Mouse (Mus musculus): ENCODE measurements around the gene Gm17428. TPM values are rescaled to one million over a fixed set of nuclear protein-coding genes. Genes with fewer than 3 reads are reported as not detected.
"Not testable (repeated sequence)": the region's sequence is repeated elsewhere in the genome, so short reads cannot be mapped to it uniquely, and the experiment has no call there.

The Gm17428 gene
- polyA plus RNA-seq, 1 experiment from 2014 or later: not detected

DNA sequence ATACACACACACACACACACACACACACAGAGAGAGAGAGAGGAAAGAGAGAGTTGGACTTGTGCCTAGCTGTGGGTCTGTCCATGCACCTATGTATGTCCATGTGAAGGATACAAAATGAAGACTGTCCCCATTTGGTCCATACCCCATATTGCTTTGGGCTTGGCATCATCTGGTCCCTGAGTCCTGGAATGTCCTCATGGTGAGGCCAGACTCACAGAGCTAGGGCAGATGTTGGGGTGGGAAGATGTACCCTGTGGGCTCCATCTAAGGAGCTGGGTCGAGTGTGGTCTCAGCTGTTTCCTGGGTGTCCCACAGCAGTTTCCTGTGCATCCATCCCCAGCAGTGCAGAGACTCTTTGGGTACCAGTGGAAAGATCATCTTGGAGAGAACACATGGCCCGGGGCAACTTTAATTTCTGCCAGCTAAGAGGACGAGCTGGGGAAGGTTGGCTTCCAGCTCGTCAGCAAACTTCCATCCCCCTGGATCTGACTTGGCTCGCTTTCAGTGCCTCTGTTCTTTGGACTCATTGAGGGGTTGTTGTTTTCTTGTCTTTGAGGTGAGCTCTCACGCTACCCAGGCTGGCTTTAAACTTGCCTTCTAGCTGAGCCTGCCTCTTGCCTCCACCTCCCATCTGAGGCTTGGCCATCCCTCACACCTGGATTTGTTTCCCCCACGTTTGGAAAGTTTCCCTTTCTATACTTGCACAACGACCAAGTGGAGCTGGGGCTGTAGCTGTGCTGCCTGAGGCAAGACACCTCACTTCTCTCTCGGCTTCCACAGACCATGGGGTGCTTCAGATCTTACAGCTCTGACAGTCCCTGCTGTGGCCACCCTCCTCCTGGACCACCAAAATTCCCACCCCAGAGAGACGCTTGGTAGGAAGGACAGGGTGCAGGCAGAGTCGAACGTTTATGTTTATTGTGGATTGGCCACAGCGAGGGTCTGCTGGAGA, 35.4 kb upstream of the Gm17428 start:
- Histone ChIP-seq H3K9ac (no peak overlapping the region), H3K27me3 (no peaks in the 10 kb centered on the region), H3K27ac (no peak overlapping the region), H3K4me1 (peaks cover 30% of the 10 kb centered on the region), H3K36me3 (no peaks in the 10 kb centered on the region), H3K9me3 (replicated peaks) (no peaks in the 10 kb centered on the region), H3K4me2 (no peak overlapping the region), H3K4me3 (replicated peaks) (no peak overlapping the region)
- ATAC-seq (replicated peaks; ENCODE audit: low FRiP score): no peak
- 65% methylated on average over 13 of the region's 13 CpGs for WGBS

- H3K9me3 ChIP-seq (replicated peaks): no peaks in the 10 kb centered on the region
- no peaks in the 10 kb centered on the region for H3K36me3 ChIP-seq
- H3K4me3 ChIP-seq (replicated peaks): no peak overlapping the region
- no peak for ATAC-seq (replicated peaks; ENCODE audit: low FRiP score)
- peaks cover 25% of the 10 kb centered on the region for H3K4me1 ChIP-seq
- H3K27ac ChIP-seq: no peak overlapping the region
- H3K9ac ChIP-seq: no peak overlapping the region
- H3K4me2 ChIP-seq: no peak overlapping the region
- WGBS: 88% methylated on average over 8 of the region's 8 CpGs
- H3K27me3 ChIP-seq: no peaks in the 10 kb centered on the region
Measured at GRCm38 (mm10) chr14:54942479-54942878, 34.3 kb upstream of the Gm17428 start.

DNA sequence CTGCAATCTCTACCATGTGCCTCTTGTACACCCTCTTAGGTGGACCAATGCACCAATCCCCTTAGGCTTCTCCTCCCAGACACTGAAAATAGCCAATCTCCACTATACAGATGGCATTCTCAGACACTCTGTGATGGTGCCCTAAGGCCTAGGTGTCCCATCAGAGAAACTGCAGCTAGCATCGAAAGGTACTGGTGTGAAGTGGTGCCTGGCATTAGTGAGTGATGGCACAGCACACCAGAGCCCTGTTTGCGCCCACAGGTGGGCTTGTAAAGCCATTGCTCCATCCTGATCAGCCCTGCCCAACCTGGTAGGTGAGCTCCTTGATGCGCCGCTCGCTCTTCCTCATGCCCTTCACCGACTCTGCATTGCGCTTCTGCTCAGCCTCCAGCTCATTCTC, 32.8 kb upstream of the Gm17428 start:
- no peak for ATAC-seq (replicated peaks; ENCODE audit: low FRiP score)
- H3K4me2 ChIP-seq: no peak overlapping the region
- no peak overlapping the region for H3K9ac ChIP-seq
- H3K4me1 ChIP-seq: peaks cover 25% of the 10 kb centered on the region
- no peaks in the 10 kb centered on the region for H3K27me3 ChIP-seq
- no peaks in the 10 kb centered on the region for H3K9me3 ChIP-seq (replicated peaks)
- no peaks in the 10 kb centered on the region for H3K36me3 ChIP-seq
- WGBS: 93% methylated on average over 7 of the region's 7 CpGs
- H3K4me3 ChIP-seq (replicated peaks): no peak overlapping the region
- H3K27ac ChIP-seq: no peak overlapping the region

- no peak overlapping the region for H3K27ac ChIP-seq
- no peaks in the 10 kb centered on the region for H3K27me3 ChIP-seq
- 73% methylated on average over 2 of the region's 2 CpGs for WGBS
- peaks cover 20% of the 10 kb centered on the region for H3K4me1 ChIP-seq
- ATAC-seq (replicated peaks; ENCODE audit: low FRiP score): no peak
- H3K4me3 ChIP-seq (replicated peaks): no peak overlapping the region
- H3K9ac ChIP-seq: no peak overlapping the region
- no peak overlapping the region for H3K4me2 ChIP-seq
- no peaks in the 10 kb centered on the region for H3K9me3 ChIP-seq (replicated peaks)
- H3K36me3 ChIP-seq: no peaks in the 10 kb centered on the region
Measured at GRCm38 (mm10) chr14:54944939-54945338, 31.8 kb upstream of the Gm17428 start.

GRCm38 (mm10) chr14:54945975-54946704, 30.6 kb upstream of the Gm17428 start:
- no peak overlapping the region for H3K9ac ChIP-seq
- 0 out of 2 replicates have a peak, but pooled peaks have one; percentile 42 for ATAC-seq (replicated peaks; ENCODE audit: low FRiP score)
- H3K4me1 ChIP-seq: peaks cover 16% of the 10 kb centered on the region
- no peaks in the 10 kb centered on the region for H3K36me3 ChIP-seq
- H3K27me3 ChIP-seq: no peaks in the 10 kb centered on the region
- no peaks in the 10 kb centered on the region for H3K9me3 ChIP-seq (replicated peaks)
- 63% methylated on average over 19 of the region's 19 CpGs for WGBS
- no peak overlapping the region for H3K4me3 ChIP-seq (replicated peaks)
- no peak overlapping the region for H3K4me2 ChIP-seq
- peak overlapping the region; percentile 41; the same call in 1 of the 2 replicates for H3K27ac ChIP-seq

DNA sequence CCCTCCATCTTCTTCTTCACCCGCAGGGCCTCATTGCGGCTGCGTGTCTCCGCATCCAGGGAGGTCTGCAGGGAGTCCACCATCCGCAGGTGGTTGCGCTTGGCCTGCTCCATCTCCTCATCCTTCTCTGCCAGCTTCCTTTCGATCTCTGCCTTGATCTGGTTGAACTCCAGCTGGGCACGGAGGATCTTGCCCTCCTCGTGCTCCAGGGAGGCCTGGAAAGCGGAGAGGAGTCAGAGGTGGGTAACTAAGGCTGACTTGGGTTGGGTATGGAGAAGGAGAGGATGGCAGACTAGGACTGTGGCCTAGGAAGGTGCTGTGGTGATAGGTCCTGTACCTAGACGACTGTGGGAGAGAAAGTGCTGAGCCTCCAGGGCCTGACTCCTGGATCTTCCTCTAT, 29.7 kb upstream of the Gm17428 start:
- WGBS: 86% methylated on average over 11 of the region's 11 CpGs
- H3K36me3 ChIP-seq; H3K4me3 ChIP-seq (replicated peaks); H3K27ac ChIP-seq; H3K9me3 ChIP-seq (replicated peaks); H3K4me2 ChIP-seq; H3K9ac ChIP-seq; ATAC-seq (replicated peaks; ENCODE audit: low FRiP score); H3K27me3 ChIP-seq: not testable (repeated sequence)
- peaks cover 16% of the 10 kb centered on the region for H3K4me1 ChIP-seq

GRCm38 (mm10) chr14:54948781-54949180, 28.0 kb upstream of the Gm17428 start:
- no peak overlapping the region for H3K4me2 ChIP-seq
- no peak for ATAC-seq (replicated peaks; ENCODE audit: low FRiP score)
- WGBS: 71% methylated on average over 9 of the region's 9 CpGs
- H3K9me3 ChIP-seq (replicated peaks): no peaks in the 10 kb centered on the region
- peaks cover 16% of the 10 kb centered on the region for H3K4me1 ChIP-seq
- H3K36me3 ChIP-seq: no peaks in the 10 kb centered on the region
- no peak overlapping the region for H3K9ac ChIP-seq
- H3K27me3 ChIP-seq: no peaks in the 10 kb centered on the region
- no peak overlapping the region for H3K4me3 ChIP-seq (replicated peaks)
- H3K27ac ChIP-seq: no peak overlapping the region

- H3K4me1 ChIP-seq: peaks cover 14% of the 10 kb centered on the region
- no peaks in the 10 kb centered on the region for H3K9me3 ChIP-seq (replicated peaks)
- H3K27ac ChIP-seq: no peak overlapping the region
- no peak overlapping the region for H3K4me2 ChIP-seq
- no peaks in the 10 kb centered on the region for H3K36me3 ChIP-seq
- 62% methylated on average over 12 of the region's 12 CpGs for WGBS
- H3K27me3 ChIP-seq: no peaks in the 10 kb centered on the region
- no peak overlapping the region for H3K9ac ChIP-seq
- ATAC-seq (replicated peaks; ENCODE audit: low FRiP score): no peak
- no peak overlapping the region for H3K4me3 ChIP-seq (replicated peaks)
Measured at GRCm38 (mm10) chr14:54950493-54950892, 26.2 kb upstream of the Gm17428 start.

DNA sequence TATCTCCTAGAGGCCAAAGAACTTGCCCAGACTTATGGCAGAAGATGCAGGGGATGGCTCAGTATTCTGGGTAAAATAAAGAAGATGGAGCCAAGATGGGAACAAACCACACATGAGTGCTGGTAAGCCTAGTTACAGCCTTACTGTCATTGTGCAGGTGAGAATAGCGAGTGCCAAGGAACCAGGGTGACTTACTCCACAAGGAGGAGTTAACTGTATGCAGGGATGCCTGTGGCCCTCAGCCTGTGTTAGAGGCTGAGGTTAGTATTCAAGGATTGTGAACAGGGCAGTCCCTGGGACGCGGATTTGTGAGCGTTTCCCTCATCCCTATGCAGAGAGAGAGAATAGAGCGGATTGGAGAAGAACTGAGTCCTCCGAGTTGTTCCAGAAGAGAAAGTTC, 25.1 kb upstream of the Gm17428 start:
- Histone ChIP-seq H3K27ac (no peak overlapping the region), H3K9me3 (replicated peaks) (no peaks in the 10 kb centered on the region), H3K4me2 (no peak overlapping the region), H3K9ac (no peak overlapping the region), H3K4me1 (0 out of 2 replicates have a peak, but pooled peaks cover 4% of the 10 kb centered on the region), H3K27me3 (no peaks in the 10 kb centered on the region), H3K36me3 (no peaks in the 10 kb centered on the region), H3K4me3 (replicated peaks) (no peak overlapping the region)
- 92% methylated on average over 6 of the region's 6 CpGs for WGBS
- no peak for ATAC-seq (replicated peaks; ENCODE audit: low FRiP score)

DNA sequence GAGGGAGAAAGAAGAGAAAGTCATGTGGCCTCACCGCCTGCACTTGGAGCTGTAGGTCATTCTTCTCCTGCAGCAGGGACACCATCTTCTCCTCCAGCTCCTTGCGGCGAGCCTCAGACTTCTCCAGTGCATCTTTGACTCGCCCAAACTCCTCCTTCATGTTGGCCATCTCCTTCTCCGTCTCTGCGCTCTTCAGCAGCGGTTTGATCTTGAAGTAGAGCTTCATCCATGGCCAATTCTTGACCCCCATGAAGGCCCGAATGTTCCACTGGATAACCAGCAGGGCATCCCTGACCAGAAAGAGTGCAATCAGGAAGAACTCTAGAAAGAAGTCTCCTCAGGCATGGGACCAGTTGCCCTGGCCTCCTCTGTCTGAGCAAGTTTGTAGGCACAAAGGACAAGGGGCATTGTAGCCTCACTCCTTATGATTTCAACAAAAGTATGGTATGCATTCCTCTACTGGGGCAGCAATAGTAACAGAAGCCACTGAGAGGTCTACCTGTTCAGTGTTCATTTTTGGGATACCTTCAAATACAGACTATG, 23.0 kb upstream of the Gm17428 start:
- H3K9me3 ChIP-seq (replicated peaks): no peaks in the 10 kb centered on the region
- H3K4me3 ChIP-seq (replicated peaks): no peak overlapping the region
- no peaks in the 10 kb centered on the region for H3K36me3 ChIP-seq
- no peaks in the 10 kb centered on the region for H3K27me3 ChIP-seq
- no peaks in the 10 kb centered on the region for H3K4me1 ChIP-seq
- no peak overlapping the region for H3K4me2 ChIP-seq
- ATAC-seq (replicated peaks; ENCODE audit: low FRiP score): no peak
- no peak overlapping the region for H3K9ac ChIP-seq
- H3K27ac ChIP-seq: no peak overlapping the region
- 90% methylated on average over 8 of the region's 8 CpGs for WGBS

GRCm38 (mm10) chr14:54954474-54954873, 22.3 kb upstream of the Gm17428 start:
- no peak overlapping the region for H3K4me2 ChIP-seq
- 73% methylated on average over 3 of the region's 3 CpGs for WGBS
- H3K9me3 ChIP-seq (replicated peaks): no peaks in the 10 kb centered on the region
- H3K4me3 ChIP-seq (replicated peaks): no peak overlapping the region
- H3K27ac ChIP-seq: no peak overlapping the region
- no peaks in the 10 kb centered on the region for H3K27me3 ChIP-seq
- H3K36me3 ChIP-seq: no peaks in the 10 kb centered on the region
- H3K9ac ChIP-seq: no peak overlapping the region
- no peaks in the 10 kb centered on the region for H3K4me1 ChIP-seq
- ATAC-seq (replicated peaks; ENCODE audit: low FRiP score): no peak

DNA sequence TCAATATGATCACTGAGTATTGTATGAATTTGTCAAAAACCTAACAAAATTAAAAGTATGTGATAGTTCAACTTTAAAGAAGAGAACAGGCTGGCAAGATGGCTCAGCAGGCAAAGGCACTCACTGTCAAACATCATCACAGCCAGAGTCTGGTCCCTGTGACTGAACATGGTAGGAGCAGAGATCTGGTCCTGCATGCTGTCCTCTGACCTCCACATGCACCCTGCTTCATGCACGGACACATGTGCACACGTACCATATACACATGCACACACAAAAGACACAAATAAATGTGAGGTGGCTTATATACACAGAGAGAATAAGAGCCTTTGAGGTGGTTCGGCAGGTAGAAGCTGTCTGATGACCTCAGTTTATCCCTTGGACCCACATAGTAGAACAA, 21.3 kb upstream of the Gm17428 start:
- H3K9me3 ChIP-seq (replicated peaks): no peaks in the 10 kb centered on the region
- no peak overlapping the region for H3K4me3 ChIP-seq (replicated peaks)
- 86% methylated on average over 3 of the region's 3 CpGs for WGBS
- no peaks in the 10 kb centered on the region for H3K36me3 ChIP-seq
- H3K9ac ChIP-seq: no peak overlapping the region
- H3K27me3 ChIP-seq: no peaks in the 10 kb centered on the region
- H3K4me2 ChIP-seq: no peak overlapping the region
- no peaks in the 10 kb centered on the region for H3K4me1 ChIP-seq
- ATAC-seq (replicated peaks; ENCODE audit: low FRiP score): no peak
- H3K27ac ChIP-seq: no peak overlapping the region
